Mouse (Mus musculus) megakaryocyte, adult 5-6 weeks (primary cell): ENCODE results near the gene Hsh2d. TPM values are rescaled to one million over a fixed set of nuclear protein-coding genes. Genes with fewer than 3 reads are reported as not detected.

ENCODE experiments used
- ATAC-seq: 2 replicates; pipeline ENCODE4 v1.8.0; 2016; ENCODE audit warnings: mild to moderate bottlenecking, inconsistent platforms; ENCODE audit not compliant: poor library complexity, severe bottlenecking
- total RNA-seq, 2 experiments: library from RNA; stranded (forward) in 1 of 2; stranded (reverse) in 1 of 2; fragments of 153-499, 151-499 nt in 1 of 2; fragments of 221-1000, 200-1000 nt in 1 of 2; gene quantifications; 2 replicates each; pipeline versions ENCODE4 v1.2.3 to v1.2.4; 2015 to 2017

The Hsh2d gene
- total RNA-seq (2015) (8.3 and 12.3 TPM in 2 replicates), total RNA-seq (2017) (6.7 and 6.9 TPM in 2 replicates)

DNA sequence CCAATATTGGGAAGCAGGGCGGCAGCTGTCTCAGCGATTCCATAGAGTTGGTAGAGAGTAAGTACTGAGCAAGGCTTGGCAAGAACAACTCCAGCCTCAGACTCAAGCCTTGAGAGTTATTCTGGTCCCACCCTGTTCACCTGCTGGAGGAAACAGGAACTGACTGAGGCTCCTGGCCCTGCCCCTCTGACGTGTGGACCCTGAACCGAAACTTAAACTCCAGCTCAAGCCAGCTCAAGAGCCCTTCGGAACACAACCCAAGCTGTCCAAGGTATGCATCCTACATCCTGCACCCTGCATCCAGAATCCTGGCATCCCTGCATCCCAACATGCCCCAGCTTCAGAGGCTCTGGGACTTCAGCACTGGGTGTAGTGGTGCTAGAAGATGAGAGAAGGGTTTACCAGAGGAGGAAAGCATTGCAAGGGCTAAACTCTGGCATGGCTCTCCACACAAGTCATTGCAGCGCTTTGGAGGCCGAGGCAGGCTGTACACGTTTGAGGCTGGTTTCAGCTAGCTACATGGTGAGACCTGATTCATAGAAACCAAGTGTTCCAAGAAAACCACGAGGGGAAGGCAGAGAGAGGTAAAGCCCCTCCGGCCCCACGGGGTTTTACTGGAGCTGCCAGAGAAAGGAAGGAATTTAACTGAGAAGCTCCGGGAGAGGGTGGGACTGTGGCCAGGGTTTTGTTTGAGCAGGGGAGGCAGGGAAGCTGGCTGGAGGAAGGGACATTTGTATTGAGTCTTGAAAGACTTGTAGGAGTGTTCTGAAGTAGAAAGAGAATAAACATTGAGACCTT lies at the start of gene Hsh2d:
TSS of gene Hsh2d (plus strand) at position 222 of the 798 bp plus-strand sequence.
- peak; percentile 96 for ATAC-seq

DNA sequence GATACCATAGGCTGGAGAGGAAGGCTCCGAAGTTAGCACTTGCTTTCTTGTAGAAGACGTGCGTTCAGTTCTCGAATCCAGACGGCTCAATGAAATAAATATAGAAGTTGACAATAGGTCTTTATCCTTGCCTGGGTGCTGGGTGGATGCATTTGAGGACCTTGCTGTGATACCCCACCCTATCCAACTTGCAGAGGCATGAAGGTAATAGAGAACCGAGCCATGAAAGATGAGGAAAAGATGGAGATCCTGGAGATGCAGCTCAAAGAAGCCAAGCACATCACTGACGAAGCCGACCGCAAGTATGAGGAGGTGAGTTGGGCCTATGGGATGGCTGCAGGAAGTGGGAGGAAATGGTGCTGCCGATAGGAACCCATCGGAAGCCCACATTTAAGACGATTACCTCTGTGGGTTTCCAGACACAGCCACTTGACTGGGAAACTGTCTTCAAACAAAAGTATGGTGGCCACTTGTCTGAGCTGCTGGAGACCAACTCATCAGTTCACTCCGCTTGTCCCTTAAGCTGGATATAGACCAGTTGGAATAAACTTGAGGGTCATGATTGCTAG lies 46.1 kb upstream of the Hsh2d start:
- ATAC-seq = no peak

DNA sequence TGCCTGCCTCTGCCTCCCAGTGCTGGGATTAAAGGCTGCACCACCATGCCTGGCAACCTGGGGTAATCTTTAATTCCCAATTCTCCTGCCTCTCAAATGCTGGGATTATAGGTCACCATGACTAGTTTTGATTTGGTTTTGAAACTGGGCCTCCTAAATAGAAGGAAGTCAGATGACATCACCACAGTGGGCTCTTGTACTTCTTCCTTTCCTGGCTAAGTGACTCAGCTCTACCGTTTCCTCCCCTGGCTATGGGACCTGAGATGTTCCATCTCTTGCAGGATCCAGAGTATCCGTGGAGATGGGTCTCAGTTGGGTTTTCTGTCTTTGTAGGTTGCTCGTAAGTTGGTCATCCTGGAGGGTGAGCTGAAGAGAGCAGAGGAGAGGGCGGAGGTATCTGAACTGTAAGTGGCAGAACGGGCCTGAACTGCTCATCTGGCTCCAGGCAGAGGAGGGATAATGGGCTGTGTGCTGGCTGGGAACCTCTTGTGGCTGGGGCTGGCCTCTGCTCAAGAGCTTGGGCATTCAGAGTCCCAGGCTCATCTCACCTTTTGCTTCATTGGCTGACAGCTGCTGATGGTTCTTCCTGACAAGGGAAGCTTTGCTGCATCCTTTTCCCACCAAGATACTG lies 45.0 kb upstream of the Hsh2d start:
- peak; percentile 91 for ATAC-seq

DNA sequence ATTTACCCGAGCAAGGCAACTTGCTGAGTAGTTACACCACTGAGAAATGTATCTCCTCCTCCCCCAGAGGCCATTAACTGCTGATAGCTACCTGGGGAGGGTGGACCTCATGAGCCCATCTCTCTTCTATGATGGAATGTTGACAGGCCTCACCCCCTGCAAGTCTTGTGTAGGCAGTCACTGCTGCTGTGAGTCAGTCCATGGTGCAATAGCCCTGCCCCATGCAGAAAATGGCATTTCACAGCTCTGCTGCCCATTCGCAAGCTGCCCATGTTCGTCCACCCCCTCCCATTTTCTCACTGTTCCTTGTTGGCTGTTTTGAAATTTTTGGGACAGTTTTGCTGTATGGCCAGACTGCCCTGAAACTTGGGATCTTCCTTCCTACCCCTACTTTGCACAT lies 43.9 kb upstream of the Hsh2d start:
- ATAC-seq = peak; percentile 46

DNA sequence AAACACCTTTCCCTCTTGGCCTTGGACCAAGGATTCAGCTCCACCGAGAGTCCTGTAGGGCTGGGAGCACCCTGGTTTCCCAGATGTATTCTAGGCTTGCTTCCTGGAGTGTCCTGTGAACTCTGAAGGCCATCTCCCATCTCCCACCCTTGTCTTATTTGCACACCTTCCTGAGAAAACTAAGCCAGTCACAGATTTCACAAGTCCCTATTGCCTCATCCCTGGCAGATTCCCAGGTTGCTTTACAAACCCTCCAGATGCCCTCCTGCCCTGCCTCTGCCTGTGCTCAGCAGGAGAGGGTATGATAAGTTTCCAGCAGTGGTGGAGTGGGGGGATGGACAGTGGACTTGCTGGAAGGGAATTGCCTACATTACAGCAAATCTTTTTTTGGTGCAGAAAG lies 43.4 kb upstream of the Hsh2d start:
- no peak for ATAC-seq

DNA sequence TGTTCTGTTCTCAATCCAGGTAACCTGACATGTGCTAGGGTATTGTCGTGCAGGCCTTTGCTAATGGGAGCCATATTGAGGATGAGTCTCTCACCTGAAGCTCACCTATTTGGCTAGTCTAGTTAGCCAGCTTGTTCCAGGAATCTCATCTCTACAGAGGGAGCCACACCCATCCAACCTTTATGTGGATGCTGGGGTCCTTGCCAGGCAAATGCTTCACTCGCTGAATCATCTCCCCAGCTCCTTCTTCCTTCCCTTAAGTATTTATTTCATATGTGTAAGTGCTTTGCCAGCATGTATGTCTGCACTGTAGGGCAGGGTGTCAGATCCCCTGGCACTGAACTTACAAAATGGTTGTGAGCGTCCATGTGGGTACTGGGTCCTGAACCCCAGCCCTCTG lies 42.9 kb upstream of the Hsh2d start:
- ATAC-seq = no peak

DNA sequence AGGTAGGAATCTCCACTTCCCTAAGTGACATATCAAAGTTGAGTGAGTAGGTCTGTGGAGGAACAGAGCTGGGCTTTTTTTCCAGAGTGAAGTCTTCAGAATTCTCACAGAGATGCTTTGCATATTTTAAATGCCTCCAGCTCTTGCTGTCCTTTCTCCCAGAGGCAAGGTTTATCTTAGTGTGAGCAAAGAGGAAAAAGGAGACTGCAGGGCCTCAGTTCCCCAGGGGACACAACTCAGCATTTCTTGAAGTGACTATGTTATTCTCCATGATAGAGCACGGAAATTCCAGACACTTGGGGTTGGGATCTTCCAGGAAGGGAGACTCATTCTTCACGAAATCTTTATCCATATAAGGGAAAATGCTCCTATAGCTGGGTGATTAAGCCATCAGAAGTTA lies 42.2 kb upstream of the Hsh2d start:
- no peak for ATAC-seq

DNA sequence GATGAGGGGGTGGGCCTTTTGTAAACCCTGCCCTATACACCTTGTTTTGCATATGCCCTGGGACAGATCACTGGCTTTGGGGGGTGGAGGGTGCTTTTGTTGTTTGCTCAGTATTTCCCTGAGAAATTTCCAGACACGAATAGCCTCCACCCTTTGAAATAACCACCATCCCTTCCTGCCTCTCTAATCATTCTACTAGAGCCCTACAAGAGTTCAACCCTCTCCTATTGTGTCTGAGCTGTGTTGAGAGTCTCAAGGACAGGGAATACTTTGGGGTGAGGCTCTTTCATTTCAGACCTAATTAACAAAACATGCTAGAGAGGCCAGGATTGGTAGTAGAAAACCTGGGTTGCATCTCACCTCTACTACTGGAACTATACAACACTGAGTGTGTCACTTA lies 40.4 kb upstream of the Hsh2d start:
- no peak for ATAC-seq

DNA sequence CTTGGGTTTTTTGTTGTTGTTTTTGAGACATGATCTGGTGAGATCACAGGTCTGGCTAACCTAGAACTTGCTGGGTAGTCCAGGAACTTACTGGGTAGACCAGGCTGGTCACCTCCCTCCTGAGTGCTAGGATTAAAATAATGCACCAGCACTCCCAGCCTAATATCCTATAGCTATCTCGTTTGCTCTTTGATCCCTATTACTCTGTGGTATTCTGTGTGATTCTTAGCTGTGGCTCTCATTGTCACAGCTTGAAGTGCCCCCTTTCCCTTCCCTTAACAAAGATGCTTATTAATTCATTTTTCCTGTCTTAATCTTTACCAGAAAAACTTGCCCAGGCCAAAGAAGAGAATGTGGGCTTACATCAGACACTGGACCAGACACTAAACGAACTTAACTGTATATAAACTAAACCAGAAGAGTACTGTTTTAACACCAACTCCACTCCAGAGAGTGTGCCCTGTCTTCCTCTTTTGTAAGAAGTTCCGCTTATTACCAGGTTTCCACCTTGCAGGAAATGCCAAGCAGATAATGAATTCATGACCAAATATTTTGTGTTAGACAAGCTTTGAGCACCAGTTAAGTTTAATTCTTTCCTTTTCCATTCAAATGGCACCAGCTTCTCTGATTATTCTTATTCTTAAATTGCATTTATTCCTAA lies 37.9 kb upstream of the Hsh2d start:
- peak; percentile 95 for ATAC-seq

DNA sequence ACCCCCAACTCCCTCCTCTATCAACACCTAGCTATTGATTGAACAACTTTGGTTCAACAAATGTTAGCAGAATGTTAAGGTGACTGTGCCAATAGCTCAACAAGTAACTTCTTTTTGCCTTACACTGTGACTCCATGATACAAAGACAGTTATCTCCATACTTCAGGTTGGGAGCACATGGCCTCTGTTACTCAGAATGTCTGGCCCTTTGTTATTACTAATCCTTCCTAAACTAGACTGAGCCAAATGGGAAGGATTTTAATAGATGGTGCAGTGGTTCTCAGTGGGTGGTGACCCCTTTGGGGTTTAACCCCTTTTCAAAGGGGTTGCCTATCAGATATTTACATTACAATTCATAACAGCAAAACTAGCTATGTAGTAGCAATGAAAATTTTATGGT lies 36.1 kb upstream of the Hsh2d start:
- no peak for ATAC-seq

DNA sequence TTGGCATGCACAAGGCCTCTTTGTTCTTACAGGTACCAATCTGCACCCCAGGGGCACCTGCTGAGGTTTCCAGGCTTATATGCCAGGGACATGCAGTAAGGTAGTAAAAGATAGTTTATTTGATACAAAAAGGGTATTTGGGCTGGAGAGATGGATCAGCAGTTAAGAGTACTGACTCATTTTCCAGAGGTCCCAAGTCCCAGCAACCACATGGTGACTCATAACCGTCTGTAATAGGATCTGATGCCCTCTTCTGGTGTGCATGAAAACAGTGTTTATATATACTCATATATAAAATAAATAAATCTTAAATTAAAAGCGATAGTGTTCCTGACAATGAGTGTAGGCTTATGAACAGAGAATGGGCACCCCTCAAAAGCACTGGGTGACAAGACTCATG lies 31.3 kb upstream of the Hsh2d start:
- no peak for ATAC-seq

DNA sequence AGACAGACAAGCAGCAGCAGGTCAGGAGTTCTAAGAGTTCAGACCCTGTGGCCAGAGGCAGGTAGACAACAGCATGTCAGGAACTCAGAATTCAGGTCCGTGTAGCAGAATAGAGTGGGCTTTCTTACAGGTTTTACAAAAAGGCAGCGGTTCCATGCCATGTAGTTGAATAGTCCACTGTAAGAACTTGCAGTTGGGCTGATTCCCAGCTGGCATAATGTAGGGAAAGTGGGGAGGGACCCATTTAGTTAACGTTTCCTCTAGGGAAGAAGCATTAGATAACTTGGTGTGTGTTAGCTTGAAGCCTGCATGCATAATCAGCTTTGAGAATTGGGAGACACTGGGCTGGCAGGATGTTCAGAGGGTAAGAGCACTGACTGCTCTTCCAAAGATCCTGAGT lies 30.7 kb upstream of the Hsh2d start:
- no peak for ATAC-seq

DNA sequence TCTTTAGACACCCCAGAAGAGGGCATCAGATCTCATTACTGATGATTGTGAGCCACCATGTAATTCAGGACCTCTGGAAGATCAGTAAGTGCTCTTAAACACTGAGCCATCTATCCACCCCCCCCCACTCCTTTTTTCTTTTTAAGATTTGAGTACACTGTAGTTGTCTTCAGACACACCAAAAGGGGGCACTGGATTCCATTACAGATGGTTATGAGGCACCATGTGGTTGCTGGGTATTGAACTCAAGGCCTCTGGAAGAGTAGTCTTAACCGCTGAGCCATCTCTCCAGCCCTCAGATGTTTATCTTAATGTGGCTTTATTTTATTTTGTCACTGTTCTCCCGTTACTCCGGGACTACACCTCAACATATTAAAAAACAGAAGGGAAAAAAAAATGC lies 29.4 kb upstream of the Hsh2d start:
- no peak for ATAC-seq

DNA sequence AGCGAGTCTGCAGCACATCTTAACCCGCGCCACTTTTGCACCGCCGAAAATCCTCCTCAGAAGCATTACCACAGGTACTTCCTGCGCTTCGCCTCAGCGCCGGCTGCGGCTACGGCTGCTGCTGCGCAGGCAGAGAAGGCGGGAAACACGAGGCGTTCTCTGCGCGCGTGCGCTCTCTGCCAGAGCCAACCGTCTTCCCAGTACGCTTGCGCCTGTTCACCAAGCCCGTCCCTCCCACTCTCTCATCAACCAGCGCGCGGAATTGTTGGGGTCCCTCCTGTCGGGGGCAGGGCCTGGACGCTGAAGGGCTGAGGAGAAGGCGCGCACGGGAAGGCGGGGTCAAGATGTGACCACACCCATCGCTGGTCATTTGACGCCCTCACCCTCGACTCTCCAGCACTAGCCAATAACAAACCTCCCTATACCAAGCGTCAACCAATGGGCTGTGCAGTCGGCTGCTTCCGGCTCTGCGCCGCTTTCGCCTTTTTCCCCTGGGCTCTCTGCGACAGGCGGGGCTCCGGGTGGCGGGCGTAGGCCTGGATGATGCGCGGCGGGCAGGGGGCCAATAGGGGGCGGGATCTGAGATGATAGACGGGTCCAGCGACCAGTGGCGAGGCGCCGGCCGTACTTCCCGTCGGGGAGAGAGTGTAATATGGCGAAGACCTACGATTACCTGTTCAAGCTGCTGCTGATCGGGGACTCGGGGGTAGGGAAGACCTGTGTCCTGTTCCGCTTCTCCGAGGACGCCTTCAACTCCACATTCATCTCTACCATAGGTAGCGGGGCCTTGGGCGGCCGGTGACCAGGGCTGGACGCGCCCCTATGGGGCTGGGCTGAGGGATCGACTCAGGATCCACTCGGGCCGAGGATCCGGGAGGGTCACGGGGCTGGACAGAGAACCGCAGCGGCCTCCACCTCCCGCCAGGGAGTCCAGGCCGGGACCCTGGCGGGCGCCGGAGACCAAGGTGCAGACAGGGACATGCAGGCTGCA lies 28.4 kb upstream of the Hsh2d start, which contains the start of gene Rab8a:
TSS of gene Rab8a (plus strand) at position 494 of the 991 bp plus-strand sequence.
- ATAC-seq = peak; percentile 86

DNA sequence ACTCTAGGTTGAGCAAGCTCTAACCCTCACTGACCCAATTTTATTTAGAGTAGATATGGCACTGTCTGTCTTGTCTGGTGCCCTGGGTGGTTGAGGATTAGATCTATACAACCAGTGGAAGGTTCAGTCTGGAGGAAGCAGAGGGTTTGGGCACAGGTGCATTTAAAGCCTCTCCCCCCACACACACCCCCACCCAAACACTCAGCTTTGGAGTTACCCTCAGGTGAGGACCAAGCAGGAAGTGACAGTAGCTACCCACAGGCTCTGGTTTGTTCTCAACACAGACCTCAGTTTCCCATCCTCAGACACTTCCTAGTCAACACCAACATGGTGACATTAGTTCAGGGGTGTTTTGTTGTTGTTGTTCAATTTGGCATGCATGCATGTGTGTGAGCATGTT lies 26.6 kb upstream of the Hsh2d start:
- ATAC-seq = no peak

DNA sequence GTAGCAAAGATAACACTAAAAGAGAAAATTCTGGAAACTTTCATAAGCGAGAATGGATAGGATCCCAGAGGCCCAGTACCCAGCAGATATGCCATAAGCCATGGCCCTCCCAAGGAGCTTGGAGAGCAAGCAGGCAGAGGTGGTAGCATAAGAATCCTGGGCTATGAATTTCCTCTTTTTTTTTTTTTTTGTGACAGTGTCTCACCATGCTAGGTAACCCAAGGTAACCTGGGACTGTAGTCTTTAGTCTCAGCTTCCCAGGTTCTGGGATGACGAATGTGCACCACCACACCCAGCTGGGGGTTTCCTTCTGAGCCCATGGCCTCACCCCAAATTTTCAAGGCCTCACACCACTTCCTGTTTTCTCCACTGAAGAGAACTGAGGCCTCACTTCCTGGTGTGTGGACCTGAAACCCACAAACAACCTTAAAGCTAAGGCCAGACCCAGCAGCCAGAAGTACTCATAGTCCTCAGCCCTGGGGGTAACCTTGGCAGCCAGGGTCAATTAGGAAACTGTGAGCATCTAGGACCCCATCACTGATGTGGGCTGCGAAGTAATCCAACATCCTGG lies 20.3 kb upstream of the Hsh2d start:
- ATAC-seq = peak; percentile 96

DNA sequence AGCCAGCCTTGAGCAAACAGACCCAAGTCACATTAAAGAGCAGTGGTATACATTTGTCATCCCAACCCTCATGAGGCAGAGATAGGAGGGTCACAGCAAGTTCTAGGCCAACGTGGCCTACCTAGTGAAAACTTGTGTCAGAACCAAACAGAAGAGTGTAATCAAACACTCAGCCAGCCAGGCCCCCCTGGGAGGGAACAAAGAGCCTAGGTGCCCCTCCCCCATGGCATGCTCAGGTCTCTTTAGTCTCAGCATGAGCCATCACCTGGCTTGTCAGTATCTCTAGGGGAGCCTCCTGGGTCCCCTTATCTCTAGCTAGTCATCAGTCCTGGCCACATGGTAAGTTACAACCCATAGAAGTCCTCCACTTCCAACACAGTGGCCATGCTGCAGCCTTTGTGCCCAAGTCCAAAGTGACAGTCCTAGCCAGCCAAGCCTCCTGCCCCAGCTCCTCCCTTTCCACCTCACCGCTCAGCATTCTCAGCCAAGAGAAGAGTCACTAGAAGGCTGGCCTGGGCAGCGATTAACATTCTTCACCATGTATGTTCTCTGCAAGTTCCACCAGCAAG lies 19.7 kb upstream of the Hsh2d start:
- peak; percentile 2; the same call in 1 of the 2 replicates for ATAC-seq

DNA sequence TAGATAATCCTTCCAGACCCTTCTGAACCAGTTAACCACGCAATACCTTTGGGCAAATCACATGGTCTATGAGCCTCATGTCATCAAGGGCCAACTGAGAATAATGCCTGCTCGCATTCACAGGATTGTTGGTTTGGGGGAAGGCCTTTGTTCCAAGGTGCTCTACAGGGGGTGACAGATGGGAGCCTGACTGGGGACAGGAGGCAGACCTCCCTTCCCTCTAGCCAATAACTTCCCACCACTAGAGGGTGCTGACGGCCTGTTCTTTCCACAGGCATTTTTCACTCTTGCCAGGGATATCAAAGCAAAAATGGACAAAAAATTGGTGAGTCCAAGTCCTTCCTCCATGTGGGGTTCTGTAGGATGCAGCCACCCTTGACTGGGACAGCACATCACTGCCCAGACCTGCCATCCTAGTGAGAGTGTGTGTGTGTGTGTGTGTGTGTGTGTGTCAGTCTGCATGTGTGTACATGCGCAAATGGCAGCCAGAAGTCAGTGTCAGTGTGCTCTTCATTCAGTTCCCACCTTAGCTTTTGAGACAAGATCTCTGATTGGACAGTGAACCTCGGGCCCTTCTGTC lies 12.0 kb upstream of the Hsh2d start:
- peak; percentile 83 for ATAC-seq

DNA sequence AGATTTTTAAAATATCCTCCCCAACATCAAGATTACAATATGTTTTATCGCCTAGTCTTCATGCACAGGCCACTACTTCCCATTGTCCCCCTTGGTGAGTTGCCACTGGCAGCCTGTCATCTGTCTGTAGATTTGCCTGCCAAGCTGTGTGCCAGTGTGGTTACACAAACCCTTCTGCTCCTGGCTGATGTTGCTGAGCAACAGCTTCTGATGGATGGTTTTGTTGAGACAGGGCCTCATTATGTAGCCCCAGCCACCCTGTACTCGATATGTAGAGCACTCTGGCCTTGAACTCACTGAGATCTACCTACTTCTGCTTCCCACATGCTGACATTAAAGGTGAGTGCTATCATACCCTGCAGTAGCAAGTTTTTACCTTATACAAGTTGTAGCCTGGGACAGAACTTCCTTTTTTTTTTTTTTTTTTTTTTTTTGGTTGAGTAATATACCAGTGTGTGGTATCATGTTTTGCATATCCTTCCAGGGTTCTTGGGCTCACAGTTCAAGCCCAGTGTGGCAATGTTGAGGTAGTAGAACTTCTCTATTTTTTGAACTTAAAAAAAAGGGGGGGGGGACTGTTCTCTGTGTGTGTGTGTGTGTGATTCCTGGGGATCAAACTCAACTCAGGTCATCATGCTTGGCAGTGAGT lies 5.8 kb upstream of the Hsh2d start:
- peak; percentile 92 for ATAC-seq
